Mouse (Mus musculus) stomach, embryonic 16.5 days (tissue): ENCODE measurements around the gene Ccdc174. TPM values are rescaled to one million over a fixed set of nuclear protein-coding genes. Genes with fewer than 3 reads are reported as not detected.

Source experiments
- ATAC-seq: fragments of 200-750 bp; cut with Nextera tagmentation; 2 replicates; pipeline ENCODE4 v1.8.0; 2017; ENCODE audit warnings: moderate number of reproducible peaks, moderate TSS enrichment; ENCODE audit not compliant: insufficient read depth, low FRiP score
- H3K27ac ChIP-seq: fragments of 300-500 bp; sonication (generic); 2 replicates; pipeline ENCODE4 v1.5.1; 2014; ENCODE audit warnings: low read length
- H3K27me3 ChIP-seq: fragments of 300-500 bp; sonication (generic); 2 replicates; pipeline ENCODE4 v1.6.1; 2014; ENCODE audit warnings: low read length, control low read depth, mixed read lengths; ENCODE audit not compliant: control insufficient read depth, insufficient read depth
- H3K36me3 ChIP-seq: fragments of 300-500 bp; sonication (generic); 2 replicates; pipeline ENCODE4 v1.6.1; 2014; ENCODE audit warnings: low read length; ENCODE audit not compliant: control insufficient read depth, insufficient read depth
- H3K4me1 ChIP-seq: fragments of 300-500 bp; sonication (generic); 2 replicates; pipeline ENCODE4 v1.6.1; 2014; ENCODE audit warnings: low read length, control low read depth, mixed read lengths; ENCODE audit not compliant: control insufficient read depth, insufficient read depth
- H3K4me2 ChIP-seq: fragments of 300-500 bp; sonication (generic); 2 replicates; pipeline ENCODE4 v1.6.1; 2014; ENCODE audit warnings: low read depth, low read length, mixed read lengths
- H3K4me3 ChIP-seq: fragments of 300-500 bp; sonication (generic); replicated peaks from 2 replicates; pipeline ENCODE4 v1.5.1; 2014; ENCODE audit warnings: mild to moderate bottlenecking, low read length
- H3K9ac ChIP-seq: fragments of 300-500 bp; sonication (generic); 2 replicates; pipeline ENCODE4 v1.6.1; 2014; ENCODE audit warnings: low read length
- H3K9me3 ChIP-seq: fragments of 300-500 bp; sonication (generic); replicated peaks from 2 replicates; pipeline ENCODE4 v1.6.1; 2016; ENCODE audit warnings: low read length, control low read depth; ENCODE audit not compliant: control insufficient read depth
- WGBS: fragments of 180-500 bp; shearing (Covaris S2); extraction: QIAGEN DNeasy Blood & Tissue Kit; methylation state at CpG from one replicate; pipeline ENCODE4 v1.1.7; 2014; 5-methylcytosine and 5-hydroxymethylcytosine counted together
- polyA plus RNA-seq: library from polyadenylated mRNA; unstranded; fragments of >200 nt; fragmentation: Nextera tagmentation; extraction: Ambion mirVana; gene quantifications from 2 replicates; pipeline ENCODE4 v1.2.1, GENCODE M21; 2015

Gene Ccdc174
- polyA plus RNA-seq: 28.2 TPM in 2 replicates

DNA sequence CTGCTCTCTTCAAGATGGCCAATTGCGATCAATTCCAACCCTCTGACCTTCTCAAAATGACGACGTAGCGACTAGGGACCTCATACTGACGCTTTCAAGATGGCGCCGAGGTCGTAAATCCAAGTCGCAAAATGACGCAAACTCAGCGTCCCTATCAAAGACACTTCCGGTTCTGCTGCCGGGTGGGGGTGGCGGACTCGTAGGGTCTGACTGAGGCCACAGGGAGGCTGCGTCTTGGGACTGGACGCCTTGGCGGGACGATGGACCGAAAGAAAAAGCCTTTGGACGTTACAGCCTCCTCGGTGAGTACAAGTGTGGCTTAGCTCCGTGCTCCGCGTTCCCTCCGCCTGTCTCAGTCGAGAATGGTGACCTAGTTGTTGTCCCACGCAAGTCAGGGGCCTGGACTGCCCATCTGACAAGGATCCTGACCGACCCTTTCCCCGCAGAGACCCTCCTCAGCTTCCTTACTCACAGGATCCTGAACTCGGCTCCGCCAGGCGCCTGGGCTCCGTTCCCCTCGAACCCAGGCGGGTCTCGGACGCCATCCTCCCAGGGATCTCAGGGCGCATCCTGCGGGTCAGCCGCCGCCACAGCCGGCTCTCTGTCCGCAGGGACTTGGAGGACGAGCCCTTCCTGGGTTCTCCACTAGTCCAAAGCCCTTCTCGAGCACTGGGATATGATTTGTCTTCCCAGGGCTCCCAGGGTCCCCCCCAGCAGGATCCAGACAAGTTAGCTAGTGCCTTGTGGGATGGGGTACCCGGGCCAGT, at the start of gene Ccdc174:
TSS of gene Ccdc174 (plus strand) at position 169 of the 767 bp plus-strand sequence.
- peak; percentile 94 for ATAC-seq
- WGBS: under 1% methylated on average over 47 of the region's 47 CpGs
- H3K27me3 ChIP-seq: 0 out of 2 replicates have a peak, but pooled peaks cover 2% of the 10 kb centered on the region

DNA sequence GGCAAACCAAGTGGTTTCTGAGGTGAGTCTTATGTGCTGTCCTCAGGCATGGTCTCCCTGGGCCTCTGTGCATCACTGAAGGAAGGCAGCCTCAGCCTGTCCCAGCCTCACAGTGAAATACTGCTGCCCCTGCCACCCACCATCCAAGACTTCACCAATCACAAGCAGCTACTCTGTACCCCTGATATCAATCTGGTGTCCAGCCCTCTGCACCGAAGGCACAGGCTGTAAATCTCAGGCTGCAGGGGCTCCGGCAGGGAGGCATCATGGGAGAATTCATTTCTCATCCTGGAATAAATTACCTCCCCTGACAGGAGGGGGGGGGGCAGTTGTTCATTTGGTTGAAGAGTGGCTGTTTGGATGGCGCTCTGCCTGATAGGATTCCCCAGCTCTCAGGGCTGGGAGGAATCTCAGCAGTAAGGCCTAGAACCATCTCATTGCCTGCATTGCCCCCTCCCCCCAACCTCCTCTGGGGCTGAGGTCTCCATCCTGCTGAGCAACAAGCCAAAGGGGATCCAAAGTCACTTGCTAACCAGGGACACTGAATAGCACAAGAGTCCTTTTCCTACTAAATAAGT, 44.9 kb upstream of the Ccdc174 start:
- no peaks in the 10 kb centered on the region for H3K9me3 ChIP-seq
- ATAC-seq: no peak
- no peak overlapping the region for H3K4me3 ChIP-seq
- no peaks in the 10 kb centered on the region for H3K36me3 ChIP-seq
- H3K4me1 ChIP-seq: no peaks in the 10 kb centered on the region
- H3K27me3 ChIP-seq: no peaks in the 10 kb centered on the region
- H3K9ac ChIP-seq: no peak overlapping the region
- WGBS: 47% methylated on average over 3 of the region's 3 CpGs
- H3K4me2 ChIP-seq: no peak overlapping the region
- no peak overlapping the region for H3K27ac ChIP-seq

More for the DNA sequence above, at the start of gene Ccdc174:
- Histone ChIP-seq H3K36me3 (0 out of 2 replicates have a peak, but pooled peaks cover 3% of the 10 kb centered on the region), H3K9me3 (no peaks in the 10 kb centered on the region), H3K9ac (peak within 1 kb of the TSS; percentile 96), H3K4me2 (peak within 1 kb of the TSS; percentile 82), H3K4me1 (peaks cover 5% of the 10 kb centered on the region), H3K27ac (peak within 1 kb of the TSS; percentile 34; the same call in 1 of the 2 replicates), H3K4me3 (peak within 1 kb of the TSS; percentile 98)

DNA sequence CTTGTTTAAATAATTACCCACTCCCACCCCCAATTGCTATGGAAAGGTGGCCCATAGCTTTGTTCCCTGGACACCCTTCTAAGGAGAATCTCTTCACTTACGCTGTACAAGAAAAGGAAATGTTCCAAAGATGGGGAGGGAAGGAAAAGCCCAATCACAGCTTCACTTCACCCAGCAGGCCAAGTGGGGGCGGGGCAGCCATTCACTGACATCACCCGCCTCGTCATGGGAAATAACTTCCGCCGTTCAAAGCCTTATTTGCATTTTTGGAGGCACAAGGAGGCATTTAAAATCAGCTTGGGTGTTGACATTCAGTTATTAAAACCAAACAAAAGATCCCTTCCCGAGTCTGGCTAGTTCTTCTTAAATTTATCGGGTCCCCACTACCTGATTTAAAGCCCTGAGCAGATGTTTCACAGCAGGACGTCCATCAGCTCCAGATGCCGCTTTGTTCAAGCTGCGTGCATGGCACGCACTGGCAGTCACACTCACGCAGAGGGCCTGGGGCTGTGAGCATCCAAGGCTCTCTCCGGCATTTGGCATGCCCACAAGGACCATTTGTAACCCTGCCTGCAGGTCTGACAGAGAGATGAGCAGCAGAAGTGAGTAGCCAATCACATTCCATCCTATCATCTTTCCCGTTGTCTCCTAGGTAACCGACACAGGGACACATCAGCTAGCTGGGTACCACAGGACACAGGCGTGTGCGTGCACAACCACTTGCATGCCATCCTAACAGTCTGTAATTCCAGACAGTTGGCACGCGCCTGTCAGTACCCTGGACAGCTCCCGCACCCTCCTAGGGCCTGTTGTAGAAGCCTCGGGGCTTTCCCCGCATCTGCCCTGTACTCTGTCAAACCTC, 38.6 kb upstream of the Ccdc174 start:
- no peaks in the 10 kb centered on the region for H3K9me3 ChIP-seq
- no peak overlapping the region for H3K4me2 ChIP-seq
- no peaks in the 10 kb centered on the region for H3K36me3 ChIP-seq
- no peaks in the 10 kb centered on the region; the same call in 1 of the 2 replicates for H3K4me1 ChIP-seq
- no peak for ATAC-seq
- no peak overlapping the region for H3K27ac ChIP-seq
- H3K27me3 ChIP-seq: peaks cover 38% of the 10 kb centered on the region
- WGBS: 10% methylated on average over 23 of the region's 23 CpGs
- H3K9ac ChIP-seq: no peak overlapping the region
- no peak overlapping the region for H3K4me3 ChIP-seq

DNA sequence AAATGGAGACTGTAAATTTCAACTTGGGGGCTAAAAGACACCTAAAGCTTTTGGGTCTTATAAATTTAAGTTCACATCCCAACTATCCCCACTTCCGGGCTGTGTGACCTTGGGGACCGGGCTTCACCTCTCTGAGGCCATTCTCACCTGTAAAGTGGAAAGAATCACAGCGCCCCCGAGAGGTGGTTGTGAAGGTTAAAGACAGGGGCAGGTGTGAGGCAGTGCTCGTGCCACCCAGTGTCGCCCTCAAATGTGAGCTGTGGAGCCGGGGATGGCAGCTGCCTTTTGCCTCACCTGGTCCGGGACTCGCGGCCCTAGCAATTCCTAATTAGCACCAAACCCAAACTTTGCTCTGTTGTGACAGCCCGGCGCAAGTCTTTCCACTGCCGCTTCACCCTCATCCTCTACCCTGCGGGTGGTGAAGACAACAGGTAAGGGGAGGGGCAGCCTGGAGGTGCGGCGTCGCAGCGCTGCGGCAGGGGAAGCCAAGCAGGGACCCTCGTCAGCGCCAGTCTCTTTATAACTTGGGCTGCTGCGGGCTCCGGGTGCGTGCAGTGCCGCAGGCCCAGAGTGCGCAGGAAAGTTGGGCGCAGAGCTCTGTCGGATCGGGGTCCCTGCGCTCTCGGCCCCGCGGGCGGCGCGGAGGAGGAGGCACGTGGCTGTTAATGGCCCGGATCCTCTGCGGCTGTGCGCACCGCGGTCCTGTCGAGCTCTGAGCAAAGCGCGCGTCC, 34.8 kb upstream of the Ccdc174 start:
- ATAC-seq: no peak

DNA sequence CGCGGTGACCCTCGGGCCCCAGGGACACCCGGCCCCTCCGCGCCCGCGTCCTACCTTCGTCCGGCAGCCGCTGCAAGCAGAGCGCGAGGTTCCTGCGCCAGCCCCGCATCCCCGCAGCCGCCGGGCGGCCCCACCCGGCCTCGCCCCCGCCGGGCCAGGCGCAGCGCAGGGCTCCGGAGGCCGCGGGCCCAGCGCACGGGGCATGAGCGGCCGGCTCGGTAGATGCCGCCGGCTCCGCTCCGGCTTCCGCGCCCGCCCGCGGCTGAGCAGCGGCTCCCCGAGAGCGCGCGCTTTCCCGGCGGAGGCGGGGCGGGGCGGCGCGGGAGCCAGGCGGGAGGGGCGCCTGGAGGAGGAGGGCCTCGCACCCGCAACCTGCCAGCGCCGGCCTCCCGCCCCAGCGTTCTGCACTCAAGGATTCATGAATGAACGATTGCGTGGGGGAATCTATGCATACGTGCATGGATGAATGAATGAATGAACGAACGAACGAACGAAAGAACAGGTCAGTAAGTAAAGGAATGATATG, 34.2 kb upstream of the Ccdc174 start:
- 5% methylated on average over 69 of the region's 69 CpGs for WGBS
- Histone ChIP-seq H3K27ac (no peak overlapping the region), H3K36me3 (no peaks in the 10 kb centered on the region), H3K9me3 (no peaks in the 10 kb centered on the region), H3K4me1 (no peaks in the 10 kb centered on the region; the same call in 1 of the 2 replicates), H3K9ac (0 out of 2 replicates have a peak overlapping the region, but pooled peaks have one; percentile 33), H3K27me3 (peaks cover 55% of the 10 kb centered on the region), H3K4me2 (peak overlapping the region; percentile 75), H3K4me3 (peak overlapping the region; percentile 45)
- ATAC-seq: no peak

More for the DNA sequence above, 34.8 kb upstream of the Ccdc174 start:
- Histone ChIP-seq H3K9me3 (no peaks in the 10 kb centered on the region), H3K27me3 (peaks cover 55% of the 10 kb centered on the region), H3K36me3 (no peaks in the 10 kb centered on the region), H3K4me1 (no peaks in the 10 kb centered on the region; the same call in 1 of the 2 replicates), H3K27ac (no peak overlapping the region), H3K9ac (0 out of 2 replicates have a peak overlapping the region, but pooled peaks have one; percentile 33), H3K4me2 (peak overlapping the region; percentile 75), H3K4me3 (peak overlapping the region; percentile 45)
- 3% methylated on average over 46 of the region's 46 CpGs for WGBS

DNA sequence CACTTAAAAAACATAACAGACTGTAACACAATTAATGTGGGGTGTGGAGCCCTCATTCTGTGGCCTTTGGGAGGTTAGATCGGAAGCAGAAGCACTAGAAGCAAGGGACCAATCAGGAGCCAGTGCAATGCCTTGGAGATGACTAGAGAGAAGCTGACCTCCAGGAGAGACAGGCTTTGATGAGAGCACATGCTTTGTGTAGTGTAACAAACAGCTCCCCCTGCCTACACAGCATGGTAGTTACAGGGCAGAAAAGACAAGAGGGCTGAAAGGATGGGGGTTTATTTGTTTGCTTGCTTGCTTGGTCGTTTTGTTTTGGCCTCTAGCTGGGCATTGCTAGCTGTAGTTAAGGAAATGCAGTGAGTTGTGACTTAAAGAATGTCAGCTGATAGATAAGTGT, 25.3 kb upstream of the Ccdc174 start:
- Histone ChIP-seq H3K27me3 (no peaks in the 10 kb centered on the region), H3K36me3 (no peaks in the 10 kb centered on the region), H3K9me3 (no peaks in the 10 kb centered on the region), H3K4me2 (no peak overlapping the region), H3K9ac (no peak overlapping the region), H3K4me3 (no peak overlapping the region), H3K4me1 (no peaks in the 10 kb centered on the region), H3K27ac (no peak overlapping the region)
- ATAC-seq: no peak
- 14% methylated on average over 2 of the region's 2 CpGs for WGBS

DNA sequence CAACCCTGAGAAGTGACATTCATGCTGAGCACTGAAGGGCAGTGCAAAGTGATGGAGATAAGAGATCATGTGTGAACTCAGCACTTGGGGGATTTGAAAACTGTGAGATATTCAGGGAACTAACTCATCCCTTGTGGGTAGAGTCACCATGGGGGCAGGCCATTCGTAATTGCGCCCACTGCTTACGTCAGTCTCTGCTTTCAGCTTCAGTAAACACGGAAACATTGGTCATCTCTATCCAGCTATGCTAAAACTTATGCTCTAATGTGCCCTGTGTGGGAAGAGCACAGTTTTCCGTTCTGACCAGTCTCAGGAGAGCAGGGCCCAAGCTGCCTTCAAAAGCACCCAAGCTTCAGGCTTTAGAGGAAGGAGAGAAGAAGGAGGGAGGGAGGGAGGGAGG, 19.5 kb upstream of the Ccdc174 start:
- no peak overlapping the region for H3K9ac ChIP-seq

DNA sequence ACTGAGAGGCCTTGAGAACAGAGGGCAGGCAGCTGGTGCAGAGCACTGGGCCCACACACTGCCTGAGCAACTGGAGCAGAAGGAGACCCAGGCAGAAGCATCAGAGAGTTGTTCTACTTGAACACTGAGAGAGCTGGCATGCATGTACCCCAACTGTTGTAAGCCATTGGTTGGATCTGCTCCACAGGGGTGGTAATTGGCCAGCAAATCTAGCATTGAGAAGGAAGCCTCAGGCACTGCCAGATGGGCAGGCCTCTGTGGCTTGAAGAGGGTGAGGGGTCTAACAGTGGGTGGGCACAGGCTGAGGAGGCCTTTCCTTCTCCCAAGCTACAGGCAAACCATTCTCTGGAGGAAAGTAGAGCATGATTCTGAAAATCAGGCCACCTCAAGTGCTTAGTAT, 15.0 kb upstream of the Ccdc174 start:
- H3K4me3 ChIP-seq: no peak overlapping the region

More for the DNA sequence above, 19.5 kb upstream of the Ccdc174 start:
- ATAC-seq: no peak
- H3K27ac ChIP-seq: no peak overlapping the region
- H3K27me3 ChIP-seq: no peaks in the 10 kb centered on the region
- no peak overlapping the region for H3K4me2 ChIP-seq
- H3K36me3 ChIP-seq: no peaks in the 10 kb centered on the region
- no peaks in the 10 kb centered on the region for H3K9me3 ChIP-seq
- H3K4me1 ChIP-seq: no peaks in the 10 kb centered on the region
- WGBS: 61% methylated on average over 5 of the region's 5 CpGs
- H3K4me3 ChIP-seq: no peak overlapping the region

More for the DNA sequence above, 15.0 kb upstream of the Ccdc174 start:
- no peak overlapping the region for H3K4me2 ChIP-seq
- no peaks in the 10 kb centered on the region for H3K9me3 ChIP-seq
- no peaks in the 10 kb centered on the region for H3K4me1 ChIP-seq
- H3K27me3 ChIP-seq: no peaks in the 10 kb centered on the region
- no peak for ATAC-seq
- no peak overlapping the region for H3K9ac ChIP-seq
- H3K27ac ChIP-seq: no peak overlapping the region
- H3K36me3 ChIP-seq: no peaks in the 10 kb centered on the region
